Mouse (Mus musculus): Measurements from ENCODE around the gene 1810043G02Rik. TPM values are rescaled to one million over a fixed set of nuclear protein-coding genes. Genes with fewer than 3 reads are reported as not detected.

1810043G02Rik gene
- total and polyA plus RNA-seq, 3 experiments: 9.3 to 15.6 TPM; not detected in 1

GRCm38 (mm10) chr10:77974323-77974722, 4.0 kb upstream of the 1810043G02Rik start:
- DNase-seq (ENCODE audit: low read depth, low spot score): no peak
- Histone ChIP-seq H3K9ac (ENCODE audit: control insufficient read depth, low read depth, low read length, poor library complexity, severe bottlenecking) (no peak overlapping the region), H3K9me3 (replicated peaks; ENCODE audit: insufficient read depth, low read length) (no peaks in the 10 kb centered on the region), H3K36me3 (ENCODE audit: control insufficient read depth in 1 of 2, insufficient read depth in 2 of 2, low read length in 2 of 2) (peaks cover 0 to 6% of the 10 kb centered on the region in 2 experiments; a peak in 2 of 4 replicates), H3K79me2 (ENCODE audit: control insufficient read depth, insufficient read depth, low read length, poor library complexity) (no peaks in the 10 kb centered on the region; the same call in 1 of the 2 replicates), H3K27me3 (ENCODE audit: control insufficient read depth in 1 of 2, insufficient read depth in 2 of 2, low read length in 2 of 2) (no peaks in the 10 kb centered on the region), H3K4me3 (ENCODE audit: control insufficient read depth in 1 of 2, insufficient read depth in 1 of 2, low read depth in 2 of 2, low read length in 2 of 2) (no peak overlapping the region), H3K4me1 (ENCODE audit: control insufficient read depth in 1 of 2, insufficient read depth in 2 of 2, low read length in 2 of 2) (peaks cover 5 to 20% of the 10 kb centered on the region in 2 experiments; a peak in 3 of 4 replicates), H3K27ac (ENCODE audit: control insufficient read depth, low read depth, low read length) (no peak overlapping the region)
- no peak for TF ChIP-seq ZMIZ1 (IDR thresholded peaks at IDR 0.05; ENCODE audit: low read depth, low read length)
- no peak for TF ChIP-seq EP300 (IDR thresholded peaks at IDR 0.05; ENCODE audit: low read depth in 1 of 2, low read length in 2 of 2)
- no peak for TF ChIP-seq MAFK (IDR thresholded peaks at IDR 0.05; ENCODE audit: borderline replicate concordance, low read depth, low read length)
- TF ChIP-seq MYC (IDR thresholded peaks at IDR 0.05; ENCODE audit: low read depth, low read length): no peak
- no peak for TF ChIP-seq MXI1 (IDR thresholded peaks at IDR 0.05; ENCODE audit: low read depth, low read length)
- no peak for TF ChIP-seq SMC3 (IDR thresholded peaks at IDR 0.05; ENCODE audit: low read depth, low read length)

- DNase-seq (ENCODE audit: low read depth, low spot score): no peak
- no peak overlapping the region for H3K27ac ChIP-seq (ENCODE audit: control insufficient read depth, low read depth, low read length)
- TF ChIP-seq HCFC1 (IDR thresholded peaks at IDR 0.05; ENCODE audit: low read depth, low read length) (no peak), GATA1 (IDR thresholded peaks at IDR 0.05; ENCODE audit: low read depth, low read length) (no peak), BHLHE40 (IDR thresholded peaks at IDR 0.05; ENCODE audit: borderline replicate concordance, low read depth, low read length) (no peak), SIN3A (IDR thresholded peaks at IDR 0.05; ENCODE audit: low read length) (no peak), RCOR1 (IDR thresholded peaks at IDR 0.05; ENCODE audit: low read depth, low read length) (no peak), TAL1 (IDR thresholded peaks at IDR 0.05; ENCODE audit: low read length) (no peak), ZKSCAN1 (IDR thresholded peaks at IDR 0.05; ENCODE audit: low read depth, low read length) (no peak), MAZ (IDR thresholded peaks at IDR 0.05; ENCODE audit: low read depth, low read length) (no peak), MAFK (IDR thresholded peaks at IDR 0.05; ENCODE audit: borderline replicate concordance, low read depth, low read length) (no peak)
Measured at GRCm38 (mm10) chr10:77974811-77975210, 3.5 kb upstream of the 1810043G02Rik start.

GRCm38 (mm10) chr10:77975653-77976052, 2.7 kb upstream of the 1810043G02Rik start:
- H3K4me3 ChIP-seq (ENCODE audit: control insufficient read depth in 1 of 2, insufficient read depth in 1 of 2, low read depth in 2 of 2, low read length in 2 of 2): no peak overlapping the region
- H3K27ac ChIP-seq (ENCODE audit: control insufficient read depth, low read depth, low read length): no peak overlapping the region
- H3K27me3 ChIP-seq (ENCODE audit: control insufficient read depth in 1 of 2, insufficient read depth in 2 of 2, low read length in 2 of 2): no peaks in the 10 kb centered on the region
- DNase-seq (ENCODE audit: low read depth, low spot score): no peak
- TF ChIP-seq CHD1 (IDR thresholded peaks at IDR 0.05; ENCODE audit: low read depth, low read length) (no peak), ZMIZ1 (IDR thresholded peaks at IDR 0.05; ENCODE audit: low read depth, low read length) (no peak), MAX (IDR thresholded peaks at IDR 0.05; ENCODE audit: low read length) (no peak), TCF12 (IDR thresholded peaks at IDR 0.05; ENCODE audit: low read depth, low read length) (no peak), CHD2 (IDR thresholded peaks at IDR 0.05; ENCODE audit: low read length) (no peak), RAD21 (IDR thresholded peaks at IDR 0.05; ENCODE audit: low read depth, low read length) (no peak), ZNF384 (IDR thresholded peaks at IDR 0.05; ENCODE audit: low read depth, low read length) (no peak), MXI1 (IDR thresholded peaks at IDR 0.05; ENCODE audit: low read depth, low read length) (no peak), CTCF (IDR thresholded peaks at IDR 0.05 in 2 of 3, conservative IDR thresholded peaks at IDR 0.05 in 1 of 3; ENCODE audit: control insufficient read depth in 1 of 3, insufficient read depth in 1 of 3, low read depth in 2 of 3, low read length in 3 of 3, poor library complexity in 1 of 3, severe bottlenecking in 1 of 3) (no peak), KAT2A (conservative IDR thresholded peaks at IDR 0.05; ENCODE audit: low read depth, low read length) (no peak), MEF2A (IDR thresholded peaks at IDR 0.05; ENCODE audit: extremely low read depth, insufficient replicate concordance, low read depth, low read length, poor library complexity, severe bottlenecking) (no peak), ZKSCAN1 (IDR thresholded peaks at IDR 0.05; ENCODE audit: low read depth, low read length) (no peak)
- peaks cover 0 to 9% of the 10 kb centered on the region in 2 experiments; a peak in 2 of 4 replicates for H3K4me1 ChIP-seq (ENCODE audit: control insufficient read depth in 1 of 2, insufficient read depth in 2 of 2, low read length in 2 of 2)
- H3K36me3 ChIP-seq (ENCODE audit: control insufficient read depth in 1 of 2, insufficient read depth in 2 of 2, low read length in 2 of 2): peaks cover 0 to 2% of the 10 kb centered on the region in 2 experiments; a peak in 1 of 4 replicates
- no peak overlapping the region for H3K9ac ChIP-seq (ENCODE audit: control insufficient read depth, low read depth, low read length, poor library complexity, severe bottlenecking)
- no peaks in the 10 kb centered on the region for H3K9me3 ChIP-seq (replicated peaks; ENCODE audit: insufficient read depth, low read length)
- H3K79me2 ChIP-seq (ENCODE audit: control insufficient read depth, insufficient read depth, low read length, poor library complexity): no peaks in the 10 kb centered on the region; the same call in 1 of the 2 replicates

More at GRCm38 (mm10) chr10:77974811-77975210, 3.5 kb upstream of the 1810043G02Rik start:
- no peak overlapping the region for H3K9ac ChIP-seq (ENCODE audit: control insufficient read depth, low read depth, low read length, poor library complexity, severe bottlenecking)
- peaks cover 5 to 17% of the 10 kb centered on the region in 2 experiments; a peak in 3 of 4 replicates for H3K4me1 ChIP-seq (ENCODE audit: control insufficient read depth in 1 of 2, insufficient read depth in 2 of 2, low read length in 2 of 2)
- no peaks in the 10 kb centered on the region; the same call in 1 of the 2 replicates for H3K79me2 ChIP-seq (ENCODE audit: control insufficient read depth, insufficient read depth, low read length, poor library complexity)
- peaks cover 0 to 6% of the 10 kb centered on the region in 2 experiments; a peak in 2 of 4 replicates for H3K36me3 ChIP-seq (ENCODE audit: control insufficient read depth in 1 of 2, insufficient read depth in 2 of 2, low read length in 2 of 2)
- no peaks in the 10 kb centered on the region for H3K9me3 ChIP-seq (replicated peaks; ENCODE audit: insufficient read depth, low read length)
- no peak overlapping the region for H3K4me3 ChIP-seq (ENCODE audit: control insufficient read depth in 1 of 2, insufficient read depth in 1 of 2, low read depth in 2 of 2, low read length in 2 of 2)
- H3K27me3 ChIP-seq (ENCODE audit: control insufficient read depth in 1 of 2, insufficient read depth in 2 of 2, low read length in 2 of 2): no peaks in the 10 kb centered on the region
